Mouse (Mus musculus) cortical plate, adult 2 months (tissue): ENCODE results near the gene Plcb2.

Experiments
- CTCF ChIP-seq: fragments of 200-500 bp; IDR thresholded peaks from 2 replicates; pipeline ENCODE4 v1.5.1; 2011; ENCODE audit warnings: mild to moderate bottlenecking, control low read depth, low read length; ENCODE audit not compliant: insufficient read depth; ENCODE audit errors: extremely low read depth
- POLR2A ChIP-seq: fragments of 200-500 bp; IDR thresholded peaks from 2 replicates; pipeline ENCODE4 v1.6.1; 2011; ENCODE audit warnings: mild to moderate bottlenecking, low read length, control low read depth; ENCODE audit not compliant: insufficient read depth; ENCODE audit errors: extremely low read depth

- TF ChIP-seq CTCF (no peak), POLR2A (no peak)
Observed at GRCm38 (mm10) chr2:118755407-118755806, 27.2 kb upstream of the Plcb2 start.
